16 mouse cellular contexts compared by ENCODE assay signal in the genomic region with DNA sequence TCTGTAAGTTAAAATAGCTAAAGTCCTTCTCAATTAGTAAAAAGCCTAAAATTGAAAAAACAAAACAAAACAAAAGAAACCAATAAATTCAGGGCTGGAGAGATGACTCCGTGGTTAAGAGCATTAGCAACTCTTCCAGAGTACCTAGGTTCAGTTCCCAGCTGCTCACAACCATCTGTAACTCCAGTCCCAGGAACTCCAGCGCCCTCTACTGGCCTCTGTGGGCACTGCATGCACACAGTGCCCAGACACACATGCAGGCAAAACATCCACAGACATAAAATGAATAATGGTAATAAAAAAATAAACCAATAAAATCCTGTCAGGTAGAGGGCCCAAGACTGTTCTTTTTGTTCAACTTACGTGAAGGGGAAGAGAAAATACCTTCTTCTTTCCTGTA. TPM values are rescaled to one million over a fixed set of nuclear protein-coding genes. Genes with fewer than 3 reads are reported as not detected.
DNase-seq lines count a peak whose midpoint lies in the region; ATAC-seq and TF ChIP-seq lines count a peak whose summit lies in the region.
"Had no signal": no experiment of that assay in that cellular context is flagged by ENCODE, and none has a peak within 500 bp of the region (broad histone marks: within the 10 kb centered on the region; RNA-seq: fewer than 3 reads in every experiment).

No protein-coding gene starts in this region.

- no peak overlapping the region for H3K27ac ChIP-seq in hindbrain, postnatal 0 days
- no peak overlapping the region for H3K27ac ChIP-seq in hindbrain, embryonic 16.5 days (ENCODE audit: low read depth, low read length)
- H3K27ac ChIP-seq in lung, postnatal 0 days (ENCODE audit: low read length): no peak overlapping the region
- no peak overlapping the region for H3K27ac ChIP-seq in small intestine, adult 2 months (ENCODE audit: insufficient read depth, low read depth, low read length)
- H3K27ac ChIP-seq: embryonic facial prominence, embryonic 10.5 days; heart, embryonic 10.5 days; midbrain, embryonic 15.5 days had no signal

- TF ChIP-seq CTCF in hindbrain, postnatal 0 days (IDR thresholded peaks at IDR 0.05; ENCODE audit: low read depth): peak; percentile 39
- peak; percentile 40 for TF ChIP-seq CTCF in lung, postnatal 0 days (IDR thresholded peaks at IDR 0.05)
- peak; percentile 70; the same call in 1 of the 2 replicates for TF ChIP-seq CTCF in small intestine, adult 2 months (IDR thresholded peaks at IDR 0.05; ENCODE audit: extremely low read depth, insufficient read length, insufficient replicate concordance, low read depth, low read length)

- no peaks in the 10 kb centered on the region for H3K4me1 ChIP-seq in hindbrain, postnatal 0 days (ENCODE audit: insufficient read depth, low read length)
- H3K4me1 ChIP-seq in hindbrain, embryonic 16.5 days (ENCODE audit: control insufficient read depth, insufficient read depth, low read depth, low read length): no peaks in the 10 kb centered on the region
- H3K4me1 ChIP-seq in lung, postnatal 0 days (ENCODE audit: insufficient read depth, low read depth, low read length): no peaks in the 10 kb centered on the region
- H3K4me1 ChIP-seq in small intestine, adult 2 months (ENCODE audit: control insufficient read depth, insufficient read depth, insufficient read length, low read length): no peaks in the 10 kb centered on the region
- H3K4me1 ChIP-seq: heart, embryonic 10.5 days; midbrain, embryonic 15.5 days had no signal

- H3K4me2 ChIP-seq in hindbrain, postnatal 0 days (ENCODE audit: low read depth, low read length): no peak overlapping the region
- H3K4me2 ChIP-seq in hindbrain, embryonic 16.5 days (ENCODE audit: low read length): no peak overlapping the region
- H3K4me2 ChIP-seq in lung, postnatal 0 days (replicated peaks; ENCODE audit: low read depth, low read length): no peak overlapping the region
- H3K4me2 ChIP-seq: midbrain, embryonic 15.5 days had no signal

- TF ChIP-seq EP300 in lung, postnatal 0 days (IDR thresholded peaks at IDR 0.05): no peak

- no peaks in the 10 kb centered on the region for H3K27me3 ChIP-seq in hindbrain, postnatal 0 days (ENCODE audit: insufficient read depth, low read length)
- no peaks in the 10 kb centered on the region for H3K27me3 ChIP-seq in hindbrain, embryonic 16.5 days (replicated peaks; ENCODE audit: control insufficient read depth, insufficient read depth, low read length)
- H3K27me3 ChIP-seq in lung, postnatal 0 days (replicated peaks; ENCODE audit: insufficient read depth, low read length): no peaks in the 10 kb centered on the region
- no peaks in the 10 kb centered on the region for H3K27me3 ChIP-seq in small intestine, adult 2 months (ENCODE audit: control insufficient read depth, insufficient read depth, low read length)
- H3K27me3 ChIP-seq: CH12.LX; midbrain, embryonic 15.5 days had no signal

- no peak overlapping the region for H3K9ac ChIP-seq in hindbrain, postnatal 0 days (replicated peaks; ENCODE audit: low read length)
- H3K9ac ChIP-seq in hindbrain, embryonic 16.5 days (ENCODE audit: low read depth, low read length): no peak overlapping the region
- H3K9ac ChIP-seq in lung, postnatal 0 days (replicated peaks; ENCODE audit: low read depth): no peak overlapping the region
- H3K9ac ChIP-seq: midbrain, embryonic 15.5 days had no signal

- no peaks in the 10 kb centered on the region for H3K36me3 ChIP-seq in hindbrain, postnatal 0 days (ENCODE audit: insufficient read depth, low read length)
- H3K36me3 ChIP-seq in hindbrain, embryonic 16.5 days (ENCODE audit: control insufficient read depth, insufficient read depth, low read length): no peaks in the 10 kb centered on the region
- H3K36me3 ChIP-seq in lung, postnatal 0 days (ENCODE audit: insufficient read depth, low read length): no peaks in the 10 kb centered on the region
- H3K36me3 ChIP-seq in small intestine, adult 2 months (ENCODE audit: control insufficient read depth, insufficient read depth, low read length): no peaks in the 10 kb centered on the region
- H3K36me3 ChIP-seq: embryonic facial prominence, embryonic 10.5 days; heart, embryonic 10.5 days; midbrain, embryonic 15.5 days had no signal

- no peak for DNase-seq in hindbrain, postnatal 0 days (ENCODE audit: low spot score)
- no peak for DNase-seq in lung, postnatal 0 days (ENCODE audit: low spot score)
- DNase-seq in lung, adult 18-20 months: no peak
- peak; percentile 37 for DNase-seq in ES-CJ7 (ENCODE audit: low read depth, low spot score)
- DNase-seq in spleen, postnatal 4 days (ENCODE audit: low spot score in 2 of 2): no peak
- DNase-seq in spleen, adult 12 weeks (ENCODE audit: low spot score): no peak
- DNase-seq: heart, postnatal 4 days; lung, postnatal 10 days; retina, postnatal 1 day had no signal

- H3K4me3 ChIP-seq in hindbrain, postnatal 0 days (ENCODE audit: low read length): no peak overlapping the region
- H3K4me3 ChIP-seq in hindbrain, embryonic 16.5 days (ENCODE audit: low read length): no peak overlapping the region
- H3K4me3 ChIP-seq in lung, postnatal 0 days (ENCODE audit: low read depth, low read length): no peak overlapping the region
- no peak overlapping the region for H3K4me3 ChIP-seq in small intestine, adult 2 months (ENCODE audit: low read depth, low read length)
- H3K4me3 ChIP-seq: embryonic facial prominence, embryonic 10.5 days; heart, embryonic 10.5 days; midbrain, embryonic 15.5 days had no signal

- no peak for ATAC-seq in hindbrain, postnatal 0 days
- no peak for ATAC-seq in hindbrain, embryonic 16.5 days
- ATAC-seq in lung, postnatal 0 days: no peak
- ATAC-seq: intestine, embryonic 16.5 days; midbrain, embryonic 15.5 days had no signal

- 66% methylated on average over 3 of the region's 3 CpGs for WGBS in hindbrain, postnatal 0 days
- 70% methylated on average over 3 of the region's 3 CpGs for WGBS in hindbrain, embryonic 16.5 days
- WGBS in lung, postnatal 0 days: 54% methylated on average over 3 of the region's 3 CpGs
- 58% methylated on average over 3 of the region's 3 CpGs for WGBS in small intestine, adult 2 months

- no peaks in the 10 kb centered on the region for H3K9me3 ChIP-seq in hindbrain, postnatal 0 days (ENCODE audit: low read length)
- no peaks in the 10 kb centered on the region for H3K9me3 ChIP-seq in hindbrain, embryonic 16.5 days (ENCODE audit: control insufficient read depth, low read length)
- no peaks in the 10 kb centered on the region for H3K9me3 ChIP-seq in lung, postnatal 0 days (ENCODE audit: low read length)
- H3K9me3 ChIP-seq: embryonic facial prominence, embryonic 10.5 days; heart, embryonic 10.5 days; midbrain, embryonic 15.5 days had no signal

- TF ChIP-seq POLR2A in small intestine, adult 2 months (IDR thresholded peaks at IDR 0.05; ENCODE audit: low read depth, low read length): no peak

RNA-seq across cellular contexts. Expression of gene Sgms2, which starts 10.6 kb away (rescaled TPM):
- total RNA-seq in hindbrain, postnatal 0 days (2014; rRNA removed): 2.8 and 3.9 TPM in 2 replicates
- 3.8 and 4.2 TPM in 2 replicates for polyA plus RNA-seq in hindbrain, postnatal 0 days (2015; fragmentation: Nextera tagmentation; extraction: Ambion mirVana)
- polyA plus RNA-seq in hindbrain, embryonic 16.5 days (2015; fragmentation: Nextera tagmentation; extraction: Ambion mirVana): 2.6 and 3.1 TPM in 2 replicates
- 4.1 TPM in 2 replicates for polyA plus RNA-seq in lung, postnatal 0 days (2015; fragmentation: Nextera tagmentation; extraction: Ambion mirVana)
- 1.6 and 4.9 TPM in 2 replicates for polyA plus RNA-seq in small intestine, adult 2 months (2012; rRNA removed)
- total RNA-seq: CH12.LX had no signal
